Mouse (Mus musculus) small intestine, adult 2 months (tissue): ENCODE data around the gene Ppp1r18.

ENCODE experiments used
- CTCF ChIP-seq: fragments of 200-500 bp; IDR thresholded peaks from 2 replicates; pipeline ENCODE4 v1.5.1; 2012; ENCODE audit warnings: low read depth, mild to moderate bottlenecking, control low read depth, inconsistent platforms, low read length, moderate library complexity, mixed read lengths; ENCODE audit not compliant: insufficient replicate concordance, insufficient read length; ENCODE audit errors: extremely low read depth
- POLR2A ChIP-seq: fragments of 200-500 bp; IDR thresholded peaks from 2 replicates; pipeline ENCODE4 v1.6.1; 2012; ENCODE audit warnings: low read depth, mild to moderate bottlenecking, control low read depth, inconsistent platforms, low read length, moderate library complexity

GRCm38 (mm10) chr17:35915538-35916296, 50.3 kb downstream of the Ppp1r18 start:
- peak; percentile 34; the same call in 1 of the 2 replicates for TF ChIP-seq CTCF
- TF ChIP-seq POLR2A = no peak
